Mouse (Mus musculus) CH12.LX (cell line): ENCODE data around the gene Ccpg1. TPM values are rescaled to one million over a fixed set of nuclear protein-coding genes. Genes with fewer than 3 reads are reported as not detected.

Source experiments
- DNase-seq: peaks from one replicate; pipeline ENCODE4 v3.0.0-alpha.2; 2013; ENCODE audit errors: extremely low read depth
- H3K27ac ChIP-seq: 2 replicates; pipeline ENCODE4 v1.5.1; 2012; ENCODE audit warnings: low read depth, mild to moderate bottlenecking, control low read depth, moderate library complexity; ENCODE audit not compliant: insufficient read depth
- H3K27me3 ChIP-seq: replicated peaks from 2 replicates; pipeline ENCODE3; 2012; ENCODE audit warnings: inconsistent platforms
- H3K36me3 ChIP-seq, 2 experiments: replicated peaks in 1 of 2; 2 replicates each; pipeline versions ENCODE3 to v1.6.1; 2012; ENCODE audit warnings: inconsistent platforms in 1 of 2, low read length in 1 of 2, mild to moderate bottlenecking in 1 of 2, mixed read lengths in 1 of 2, moderate library complexity in 1 of 2; ENCODE audit not compliant: control insufficient read depth in 1 of 2, insufficient read depth in 1 of 2
- H3K4me1 ChIP-seq, 2 experiments: 2 replicates each; pipeline ENCODE4 v1.6.1; 2012; ENCODE audit warnings: inconsistent platforms in 1 of 2, moderate library complexity in 1 of 2; ENCODE audit not compliant: insufficient read depth in 2 of 2, control insufficient read depth in 1 of 2
- H3K4me2 ChIP-seq: 2 replicates; pipeline ENCODE4 v1.6.1; 2012; ENCODE audit warnings: low read depth, mild to moderate bottlenecking, control low read depth; ENCODE audit not compliant: poor library complexity, insufficient read depth, severe bottlenecking
- H3K4me3 ChIP-seq, 3 experiments: fragments of 150-350 bp in 1 of 3; sonication (generic) in 1 of 3; replicated peaks in 1 of 3; 2 replicates each; pipeline versions ENCODE3 to v1.5.1; 2011 to 2012; ENCODE audit warnings: low read depth in 2 of 3, low read length in 2 of 3, mild to moderate bottlenecking in 2 of 3, moderate library complexity in 2 of 3, control low read depth in 1 of 3, improper control_type of control experiment in 1 of 3, inconsistent platforms in 1 of 3, mixed read lengths in 1 of 3; ENCODE audit not compliant: poor library complexity in 1 of 3
- H3K79me2 ChIP-seq: replicated peaks from 2 replicates; pipeline ENCODE4 v1.6.1; 2012; ENCODE audit warnings: mild to moderate bottlenecking, moderate library complexity; ENCODE audit not compliant: control insufficient read depth, poor library complexity, insufficient read depth, severe bottlenecking; ENCODE audit errors: extremely low read depth
- H3K9ac ChIP-seq: 2 replicates; pipeline ENCODE4 v1.6.1; 2012; ENCODE audit warnings: low read depth, mild to moderate bottlenecking, control low read depth, moderate library complexity; ENCODE audit not compliant: insufficient read depth
- H3K9me3 ChIP-seq: replicated peaks from 2 replicates; pipeline ENCODE3; 2012; ENCODE audit warnings: low read length, inconsistent platforms, mixed read lengths
- CHD1 ChIP-seq: IDR thresholded peaks from 2 replicates; pipeline ENCODE4 v1.6.1; 2012; ENCODE audit warnings: low read depth, low read length, improper control_type of control experiment, inconsistent platforms
- CHD2 ChIP-seq: IDR thresholded peaks from 2 replicates; pipeline ENCODE4 v1.6.1; 2011; ENCODE audit warnings: low read length, improper control_type of control experiment
- CTCF ChIP-seq, 2 experiments: IDR thresholded peaks in 1 of 2; conservative IDR thresholded peaks in 1 of 2; 2 replicates each; pipeline ENCODE4 v1.5.1; 2011 to 2012; ENCODE audit warnings: low read depth in 2 of 2, low read length in 2 of 2, improper control_type of control experiment in 1 of 2, inconsistent platforms in 1 of 2, mild to moderate bottlenecking in 1 of 2, moderate library complexity in 1 of 2
- E2F4 ChIP-seq: IDR thresholded peaks from 2 replicates; pipeline ENCODE4 v1.6.1; 2011; ENCODE audit warnings: low read depth, low read length, improper control_type of control experiment; ENCODE audit not compliant: insufficient replicate concordance
- ELF1 ChIP-seq: IDR thresholded peaks from 2 replicates; pipeline ENCODE4 v1.6.1; 2014; ENCODE audit warnings: low read depth, mild to moderate bottlenecking, inconsistent platforms, low read length, improper control_type of control experiment
- ETS1 ChIP-seq: conservative IDR thresholded peaks from 2 replicates; pipeline ENCODE4 v1.6.1; 2012; ENCODE audit warnings: low read depth, mild to moderate bottlenecking, inconsistent platforms, low read length, improper control_type of control experiment, moderate library complexity
- HCFC1 ChIP-seq: IDR thresholded peaks from 2 replicates; pipeline ENCODE4 v1.6.1; 2012; ENCODE audit warnings: low read depth, mild to moderate bottlenecking, inconsistent platforms, low read length, improper control_type of control experiment
- JUN ChIP-seq: IDR thresholded peaks from 2 replicates; pipeline ENCODE4 v1.6.1; 2011; ENCODE audit warnings: low read depth, mild to moderate bottlenecking, low read length, improper control_type of control experiment, moderate library complexity; ENCODE audit not compliant: insufficient read depth
- JUND ChIP-seq: conservative IDR thresholded peaks from 2 replicates; pipeline ENCODE4 v1.6.1; 2011; ENCODE audit warnings: low read depth, low read length, improper control_type of control experiment
- MAFK ChIP-seq: IDR thresholded peaks from 2 replicates; pipeline ENCODE4 v1.6.1; 2011; ENCODE audit warnings: low read length, improper control_type of control experiment; ENCODE audit not compliant: insufficient replicate concordance
- MXI1 ChIP-seq: IDR thresholded peaks from 2 replicates; pipeline ENCODE4 v1.6.1; 2011; ENCODE audit warnings: mild to moderate bottlenecking, low read depth, low read length, improper control_type of control experiment
- MYC ChIP-seq: IDR thresholded peaks from 2 replicates; pipeline ENCODE4 v1.6.1; 2011; ENCODE audit warnings: low read depth, mild to moderate bottlenecking, improper control_type of control experiment, low read length
- NRF1 ChIP-seq: IDR thresholded peaks from 2 replicates; pipeline ENCODE4 v1.6.1; 2014; ENCODE audit warnings: low read depth, mild to moderate bottlenecking, inconsistent platforms, low read length, improper control_type of control experiment, moderate library complexity
- RAD21 ChIP-seq: IDR thresholded peaks from 2 replicates; pipeline ENCODE4 v1.6.1; 2011; ENCODE audit warnings: low read depth, mild to moderate bottlenecking, low read length, improper control_type of control experiment, moderate library complexity
- SIN3A ChIP-seq: IDR thresholded peaks from 2 replicates; pipeline ENCODE4 v1.6.1; 2012; ENCODE audit warnings: low read length, improper control_type of control experiment, inconsistent platforms
- SMC3 ChIP-seq: IDR thresholded peaks from 2 replicates; pipeline ENCODE4 v1.6.1; 2011; ENCODE audit warnings: low read depth, low read length, improper control_type of control experiment
- TCF12 ChIP-seq: IDR thresholded peaks from 2 replicates; pipeline ENCODE4 v1.6.1; 2014; ENCODE audit warnings: low read depth, mild to moderate bottlenecking, inconsistent platforms, low read length, improper control_type of control experiment
- UBTF ChIP-seq: IDR thresholded peaks from 2 replicates; pipeline ENCODE4 v1.6.1; 2012; ENCODE audit warnings: low read depth, mild to moderate bottlenecking, inconsistent platforms, low read length, improper control_type of control experiment, moderate library complexity
- USF1 ChIP-seq: IDR thresholded peaks from 2 replicates; pipeline ENCODE4 v1.6.1; 2014; ENCODE audit warnings: low read depth, mild to moderate bottlenecking, inconsistent platforms, low read length, improper control_type of control experiment
- ZKSCAN1 ChIP-seq: IDR thresholded peaks from 2 replicates; pipeline ENCODE4 v1.6.1; 2012; ENCODE audit warnings: low read depth, inconsistent platforms, low read length, improper control_type of control experiment, borderline replicate concordance
- ZMIZ1 ChIP-seq: IDR thresholded peaks from 2 replicates; pipeline ENCODE4 v1.6.1; 2012; ENCODE audit warnings: low read depth, mild to moderate bottlenecking, inconsistent platforms, low read length, improper control_type of control experiment
- dilution Hi-C: fragments of 300-500 bp; cut with MboI; formaldehyde crosslinking; loops from 2 replicates; pipeline ENCODE4 v1.14.3; 2020; ENCODE audit warnings: low sequenced_read_pairs; ENCODE audit not compliant: extremely low pct_unique_long_range_greater_than_20kb, extremely low pct_ligation_motif_present
- in situ Hi-C: fragments of 300-500 bp; cut with MboI; formaldehyde crosslinking; loops from 3 replicates; pipeline ENCODE4 v1.14.3; 2019; ENCODE audit warnings: low sequenced_read_pairs, low pct_ligation_motif_present, low pct_unique_long_range_greater_than_20kb, mixed read lengths
- polyA plus RNA-seq: library from polyadenylated mRNA; unstranded; fragments of >175 nt; gene quantifications from 2 replicates; pipeline ENCODE4 v1.2.1, GENCODE M21; 2012; ENCODE audit warnings: low read depth; ENCODE audit not compliant: insufficient read length
- total RNA-seq, 2 experiments: library from RNA; depleted of rRNA; stranded (reverse); fragments of 300-350 nt in 1 of 2; fragments of >200 nt in 1 of 2; gene quantifications; 2 replicates each; pipeline ENCODE4 v1.2.3; 2012 to 2014

Ccpg1 gene
- total and polyA plus RNA-seq, 3 experiments = 5.2 to 18.3 (median 6.2) TPM

DNA sequence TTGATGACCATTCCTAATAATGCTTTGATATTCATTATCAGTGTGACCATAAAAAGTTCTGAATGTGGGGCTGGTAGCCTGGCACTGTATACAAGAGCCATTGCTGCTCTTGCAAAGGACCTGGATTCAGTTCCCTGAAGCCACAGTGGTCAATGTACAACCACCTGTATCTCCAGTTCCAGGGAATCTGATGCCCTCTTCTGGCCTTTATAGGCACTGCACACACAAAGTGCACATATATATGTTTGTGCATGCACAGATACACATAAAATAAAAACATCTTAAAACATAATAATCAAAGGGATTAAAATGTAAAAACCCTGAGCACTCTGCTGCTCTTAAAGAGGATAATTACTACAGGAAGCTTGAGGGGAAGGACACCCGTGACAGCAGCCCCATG is 38.2 kb upstream of the Ccpg1 start:
- Histone ChIP-seq H3K79me2 (no peaks in the 10 kb centered on the region), H3K27ac (no peak overlapping the region), H3K9ac (no peak overlapping the region), H3K9me3 (peaks cover 3% of the 10 kb centered on the region), H3K4me3 (no peak overlapping the region), H3K4me2 (no peak overlapping the region), H3K4me1 (no peaks in the 10 kb centered on the region; a peak in 1 of 4 replicates), H3K36me3 (no peaks in the 10 kb centered on the region), H3K27me3 (no peaks in the 10 kb centered on the region)
- in situ Hi-C loops (no loop called here), dilution Hi-C loops (no loop called here)
- no peak for DNase-seq
- TF ChIP-seq MYC = no peak
- TF ChIP-seq CTCF (conservative IDR thresholded peaks at IDR 0.05 in 1 of 2, IDR thresholded peaks at IDR 0.05 in 1 of 2; ENCODE audit: low read depth in 2 of 2, low read length in 2 of 2) = 0 out of 4 replicates have a peak, but pooled peaks of 1 of the 2 experiments have one; percentile 3
- TF ChIP-seq MXI1 = no peak

DNA sequence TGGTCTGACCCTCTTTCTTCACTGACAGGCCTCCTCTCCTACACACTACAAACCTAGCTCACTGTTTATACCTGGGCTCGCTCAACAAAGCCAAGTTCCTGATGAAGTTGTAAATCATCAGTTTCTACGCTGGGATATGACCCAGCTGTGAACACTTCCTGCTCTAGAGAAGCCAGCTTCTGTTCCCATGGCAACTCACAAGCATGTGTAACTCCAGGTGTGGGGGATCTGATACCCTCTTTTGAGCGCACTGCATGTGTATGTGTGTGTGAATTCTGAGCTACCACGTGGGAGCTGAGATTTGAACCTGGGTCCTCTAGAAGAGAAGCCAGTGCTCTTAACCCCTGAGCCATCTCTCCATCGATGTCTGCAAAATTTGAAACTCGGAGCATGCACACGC is 35.7 kb upstream of the Ccpg1 start:
- H3K4me2 ChIP-seq = no peak overlapping the region
- no peak overlapping the region for H3K4me3 ChIP-seq
- H3K27me3 ChIP-seq = no peaks in the 10 kb centered on the region
- DNase-seq = no peak
- H3K9ac ChIP-seq = no peak overlapping the region
- TF ChIP-seq HCFC1 (no peak), TCF12 (no peak), UBTF (no peak), ZMIZ1 (no peak), SMC3 (no peak), SIN3A (no peak), CHD2 (no peak), JUND (no peak), USF1 (no peak), NRF1 (no peak), MAFK (no peak), ETS1 (no peak), ZKSCAN1 (no peak), RAD21 (no peak), E2F4 (no peak), CHD1 (no peak), JUN (no peak), ELF1 (no peak)
- in situ Hi-C loops (no loop called here), dilution Hi-C loops (no loop called here)
- no peaks in the 10 kb centered on the region for H3K79me2 ChIP-seq
- peaks cover 3% of the 10 kb centered on the region for H3K9me3 ChIP-seq
- no peak overlapping the region for H3K27ac ChIP-seq
- no peaks in the 10 kb centered on the region for H3K36me3 ChIP-seq
- no peaks in the 10 kb centered on the region; a peak in 1 of 4 replicates for H3K4me1 ChIP-seq
